Mouse (Mus musculus) spleen, adult 12 weeks (tissue): ENCODE data around the gene Mucl2.
"Not testable (repeated sequence)": the region's sequence is repeated elsewhere in the genome, so short reads cannot be mapped to it uniquely, and the experiment has no call there.

ENCODE experiments used
- DNase-seq: peaks from one replicate; pipeline ENCODE4 v3.0.0; 2022; ENCODE audit warnings: low spot score

The Mucl2 gene

GRCm38 (mm10) chr15:103899212-103899611 is at the start of gene Mucl2:
Gene Mucl2, minus strand, starts transcription at chr15:103899312.
- DNase-seq, result no peak

GRCm38 (mm10) chr15:103913061-103913460 is 13.9 kb upstream of the Mucl2 start:
- DNase-seq, result not testable (repeated sequence)
